Mouse (Mus musculus) thymus, postnatal 4 days (tissue): ENCODE measurements around the gene Lrp2.

Source experiments
- DNase-seq: peaks from one replicate; pipeline ENCODE4 v3.0.0; 2021

The Lrp2 gene

DNA sequence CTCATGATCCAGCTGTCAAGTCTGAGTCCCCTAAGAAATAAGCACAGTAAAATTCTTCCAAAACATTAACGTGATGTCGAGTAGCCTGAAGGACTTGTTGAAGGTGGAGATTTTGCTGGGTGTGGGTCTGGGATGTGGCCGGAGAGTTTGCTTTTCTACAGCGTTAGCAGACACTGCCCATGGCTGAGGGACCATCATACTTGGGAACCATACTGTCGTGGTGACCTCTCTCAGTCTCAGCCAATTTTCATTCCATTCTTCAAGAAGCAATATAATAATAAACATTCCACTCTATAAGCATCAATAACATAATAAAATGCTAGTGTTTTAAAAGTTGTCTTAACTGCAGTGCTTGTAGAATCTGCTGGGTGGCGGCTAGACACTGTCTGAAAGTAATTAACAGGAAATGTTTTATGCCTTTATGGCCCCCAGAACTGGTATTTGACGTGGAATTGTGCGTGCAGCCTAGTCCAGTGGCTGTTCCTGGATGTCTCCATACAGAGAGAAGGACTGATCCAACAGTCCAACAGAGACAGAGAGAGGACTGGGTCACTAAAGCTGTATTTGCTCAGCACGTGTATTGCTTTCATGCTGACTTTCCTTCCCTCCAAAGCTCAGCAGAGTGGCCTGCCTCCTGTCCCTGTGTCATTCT, 190.1 kb downstream of the Lrp2 start:
- no peak for DNase-seq

DNA sequence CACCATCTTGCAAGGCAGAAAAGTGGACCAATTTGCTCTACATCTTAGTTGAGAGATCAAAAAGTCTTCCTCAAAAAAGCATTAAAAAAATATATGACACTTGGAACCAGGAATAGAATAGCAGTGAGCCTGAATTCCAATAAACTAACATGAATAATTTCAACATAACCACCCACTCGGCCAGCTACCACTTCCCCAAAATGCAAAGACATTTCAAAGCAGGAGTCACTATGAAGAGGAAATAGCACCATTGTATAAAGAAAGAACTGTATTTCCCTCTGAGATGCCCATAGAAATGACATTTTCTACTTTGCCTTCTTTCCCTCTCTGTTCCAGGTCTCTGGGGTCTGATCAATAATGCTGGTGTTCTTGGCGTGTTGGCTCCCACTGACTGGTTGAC, 191.9 kb downstream of the Lrp2 start:
- DNase-seq = no peak

DNA sequence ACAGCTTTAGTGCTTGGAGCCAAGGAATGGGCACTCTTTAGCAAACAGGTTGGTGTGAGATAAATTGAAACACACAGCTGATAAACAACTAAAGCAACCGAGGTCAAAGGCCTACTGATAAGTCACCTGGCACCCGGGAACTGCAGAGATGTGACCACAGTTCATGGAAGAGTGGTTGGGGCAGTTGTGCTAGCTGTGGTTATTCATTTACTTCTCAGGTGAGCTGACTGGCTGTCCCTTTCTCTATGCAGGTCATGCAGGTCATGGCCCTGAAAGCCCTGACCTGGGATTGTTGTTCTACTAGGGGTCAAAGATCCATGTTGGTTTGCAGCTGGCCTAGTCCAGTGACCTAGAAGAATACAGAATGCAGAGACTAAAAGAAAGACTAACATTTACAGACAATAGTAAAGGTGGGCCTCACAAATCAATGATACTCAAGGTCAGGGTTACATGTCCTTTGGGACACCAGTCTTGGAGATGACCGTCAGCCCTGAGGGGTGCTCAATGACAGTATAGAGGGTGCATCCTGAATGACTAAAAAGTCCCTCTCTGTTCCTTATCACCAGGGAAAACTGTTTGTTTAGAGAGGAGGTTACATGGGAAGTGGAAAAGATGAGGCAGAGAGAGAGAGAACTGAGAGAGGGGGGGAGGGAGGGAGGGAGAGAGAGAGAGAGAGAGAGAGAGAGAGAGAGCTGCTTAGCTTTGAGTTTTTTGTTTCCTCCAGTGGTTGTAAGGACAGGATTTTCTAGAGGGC, 199.6 kb downstream of the Lrp2 start:
- DNase-seq = no peak

DNA sequence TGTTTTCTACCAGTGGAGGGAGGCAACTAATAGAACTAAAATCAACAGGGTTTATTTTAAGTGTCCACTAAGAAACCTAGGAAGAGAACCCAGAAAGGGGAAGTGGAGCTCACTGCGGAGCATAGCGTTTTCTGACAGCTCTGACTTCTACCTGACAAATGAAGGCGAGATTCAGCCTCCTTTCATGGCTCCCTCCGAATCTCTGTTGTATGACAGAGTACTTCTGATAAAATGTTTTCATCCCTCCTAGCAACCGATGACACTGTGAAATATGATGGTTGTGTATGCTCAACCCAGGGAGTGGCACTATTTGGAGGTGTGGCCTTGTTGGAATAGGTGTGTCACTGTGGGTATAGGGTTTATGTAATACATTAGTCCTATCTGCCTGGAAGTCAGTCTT, 203.0 kb downstream of the Lrp2 start:
- no peak for DNase-seq

DNA sequence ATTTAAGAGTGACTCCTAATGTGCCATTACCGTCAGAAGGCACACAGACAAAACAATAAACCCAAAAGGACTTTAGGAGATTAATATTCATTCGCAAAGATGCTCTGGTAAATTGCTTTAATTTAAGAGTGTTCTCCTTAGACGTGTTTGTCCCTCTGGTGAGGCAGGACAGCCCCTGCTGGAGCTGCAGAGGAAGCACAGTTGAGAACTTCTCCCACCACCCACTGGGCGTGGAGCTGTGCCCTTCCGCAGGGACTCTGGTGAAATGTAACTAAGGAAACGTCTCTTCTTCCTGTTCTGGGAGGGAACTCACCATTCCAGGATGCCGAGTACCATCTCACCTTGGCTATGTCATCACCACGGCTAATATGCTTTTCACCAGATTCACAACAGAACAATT, 204.1 kb downstream of the Lrp2 start:
- peak; percentile 13 for DNase-seq

DNA sequence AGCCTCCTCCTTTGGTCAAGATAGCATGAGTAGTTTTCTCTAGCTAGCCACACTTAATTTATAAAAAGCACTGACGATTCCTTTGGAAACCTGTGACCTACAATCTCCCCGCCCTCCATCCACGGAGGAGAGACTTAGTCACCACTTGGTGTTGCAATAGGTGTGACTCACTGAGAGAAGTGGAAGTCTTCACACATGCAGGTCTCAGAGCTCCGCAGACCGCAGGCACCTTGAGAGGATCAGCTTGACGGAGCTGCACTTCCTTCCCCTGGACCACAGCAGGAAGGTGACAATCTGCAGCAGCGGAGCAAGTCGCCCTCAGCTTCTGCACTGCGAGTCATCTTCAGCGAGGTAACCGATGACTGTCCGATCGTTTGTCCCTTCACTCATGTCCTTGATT, 205.6 kb downstream of the Lrp2 start, which contains the start of gene Dhrs9:
Gene Dhrs9, plus strand, starts transcription at position 165 of the 400 bp plus-strand sequence.
- peak; percentile 13 for DNase-seq

DNA sequence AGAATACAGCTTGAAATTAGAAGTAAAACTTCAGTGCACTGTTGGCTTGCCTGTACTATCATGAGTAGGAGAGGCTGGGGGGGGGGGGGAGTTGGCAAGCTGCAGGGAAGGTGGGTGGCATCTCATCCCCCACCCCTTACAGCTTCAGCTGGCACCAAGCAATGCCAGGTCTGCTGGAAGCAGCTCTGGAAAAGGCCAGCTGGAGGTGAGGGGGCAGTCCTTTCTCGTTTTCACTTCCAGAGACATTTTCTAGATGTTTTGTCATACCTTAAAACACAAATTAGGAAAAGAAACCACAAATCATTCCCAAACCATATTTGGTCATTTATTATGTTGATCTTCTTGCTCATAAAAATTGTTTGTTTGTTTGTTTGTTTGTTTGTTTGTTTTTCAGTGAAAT, 206.1 kb downstream of the Lrp2 start:
- no peak for DNase-seq

DNA sequence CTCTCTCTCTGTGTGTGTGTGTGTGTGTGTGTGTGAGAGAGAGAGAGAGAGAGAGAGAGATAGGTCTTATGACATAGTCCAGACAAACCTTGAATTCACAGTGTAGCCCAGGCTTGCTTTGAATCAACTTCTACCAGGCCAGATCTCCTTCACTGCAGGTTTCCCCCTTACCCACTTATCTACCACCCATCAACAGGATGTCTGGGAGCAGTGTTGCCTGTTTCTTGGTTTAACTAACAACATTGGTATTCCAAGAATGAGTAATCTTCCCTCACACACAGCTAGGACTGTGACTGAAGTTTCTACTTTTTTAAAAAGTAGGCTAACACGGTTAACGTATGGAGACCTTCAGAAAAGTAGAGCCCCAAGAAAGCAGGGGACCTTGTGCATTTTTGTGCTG, 209.1 kb downstream of the Lrp2 start:
- DNase-seq = no peak
